Comparison of ENCODE assay signal across 1 mouse cellular context in the genomic region with DNA sequence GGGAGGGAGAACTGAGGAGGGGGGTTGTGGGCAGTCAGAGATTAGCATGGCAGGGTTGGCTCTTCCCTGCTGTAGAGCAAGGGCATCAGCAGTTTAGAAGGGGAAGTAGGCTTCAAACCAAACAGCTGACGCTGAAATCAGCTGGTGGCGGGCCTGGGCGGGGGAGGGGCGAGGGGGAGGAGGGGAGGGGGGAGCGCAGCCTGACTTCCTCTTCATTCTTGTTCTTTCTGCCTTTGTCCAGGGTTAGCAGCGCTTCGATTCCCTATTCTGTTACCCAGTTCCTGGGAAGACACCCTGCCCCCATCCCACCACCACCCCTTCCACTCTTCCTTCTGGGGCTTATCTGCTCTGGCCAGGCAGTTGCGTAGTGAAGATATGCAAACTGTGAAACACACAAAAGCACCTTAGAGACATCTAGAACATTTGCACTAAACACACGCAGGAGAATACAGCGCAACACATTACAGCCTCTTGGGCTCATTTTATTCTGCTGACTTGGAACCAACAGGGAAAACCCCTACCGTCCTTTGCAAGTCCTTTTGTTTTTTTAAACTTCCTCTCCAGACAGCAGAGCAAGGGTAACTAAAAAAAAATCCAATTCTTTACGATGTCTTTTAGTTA.
TF ChIP-seq lines count a peak whose summit lies in the region.

No protein-coding gene starts in this region.

TF ChIP-seq in MEL, 35 proteins besides CTCF, POLR2A, EP300 and RAD21 (continued from another document):
- TF ChIP-seq TBP (IDR thresholded peaks at IDR 0.05; ENCODE audit: low read depth, low read length) (peak; percentile 39; the same call in 1 of the 2 replicates), TCF12 (IDR thresholded peaks at IDR 0.05; ENCODE audit: low read depth, low read length) (peak; percentile 97), JUND (IDR thresholded peaks at IDR 0.05; ENCODE audit: low read depth, low read length) (no peak), SIN3A (IDR thresholded peaks at IDR 0.05; ENCODE audit: low read length) (peak; percentile 62; the same call in 1 of the 2 replicates), ZC3H11A (IDR thresholded peaks at IDR 0.05; ENCODE audit: low read depth, low read length) (peak; percentile 1), NELFE (IDR thresholded peaks at IDR 0.05; ENCODE audit: low read depth, low read length) (no peak), TAL1 (IDR thresholded peaks at IDR 0.05; ENCODE audit: low read length) (peak; percentile 94), CHD2 (IDR thresholded peaks at IDR 0.05; ENCODE audit: low read length) (peak; percentile 62; the same call in 1 of the 2 replicates), NRF1 (IDR thresholded peaks at IDR 0.05; ENCODE audit: insufficient read depth, low read depth, low read length, poor library complexity, severe bottlenecking) (no peak), KAT2A (conservative IDR thresholded peaks at IDR 0.05; ENCODE audit: low read depth, low read length) (no peak), POLR2AphosphoS2 (IDR thresholded peaks at IDR 0.05; ENCODE audit: low read length) (no peak), MYC (IDR thresholded peaks at IDR 0.05; ENCODE audit: low read depth, low read length) (peak; percentile 57; the same call in 1 of the 2 replicates)
